Mouse (Mus musculus) left cerebral cortex, adult 8-10 months (tissue): Measurements from ENCODE around the gene Tet3. TPM values are rescaled to one million over a fixed set of nuclear protein-coding genes. Genes with fewer than 3 reads are reported as not detected.

Experiments used
- DNase-seq, 2 experiments: peaks; one replicate each; pipeline ENCODE4 v3.0.0; 2022; ENCODE audit warnings: low spot score in 2 of 2
- microRNA-seq, 2 experiments: library from miRNA; unstranded; fragments of <30 nt; microRNA quantifications; one replicate each; pipeline ENCODE4 v1.2.0; 2022
- total RNA-seq, 4 experiments: library from RNA; stranded (reverse); gene quantifications; 2 replicates each; pipeline ENCODE4 v1.2.4; 2022

Gene Tet3
- total RNA-seq, 4 experiments from 2014 or later: 54.7 to 62.8 (median 59.4) TPM

DNA sequence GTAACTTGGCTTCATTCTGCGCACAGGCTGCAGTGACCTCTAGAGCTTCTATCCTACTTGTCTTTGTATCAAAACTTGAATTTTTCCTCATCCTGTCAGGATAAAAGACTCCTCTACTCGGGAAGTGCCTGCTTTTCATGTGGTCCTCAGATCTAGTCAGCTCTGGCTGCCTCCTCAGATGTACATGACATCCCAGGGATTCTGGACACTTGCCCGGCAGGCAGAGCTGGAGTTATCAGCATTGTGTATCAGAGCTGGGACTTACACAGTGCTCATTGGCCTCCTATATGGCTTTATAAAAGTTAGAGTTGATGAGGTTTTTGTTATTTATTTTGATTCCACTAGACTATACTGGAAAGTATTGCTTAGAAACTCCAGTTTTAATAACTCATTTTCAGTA is 117.5 kb downstream of the Tet3 start:
- DNase-seq: no peak

- no peak for DNase-seq
Measured at GRCm38 (mm10) chr6:83327591-83328190, 131.2 kb downstream of the Tet3 start.

DNA sequence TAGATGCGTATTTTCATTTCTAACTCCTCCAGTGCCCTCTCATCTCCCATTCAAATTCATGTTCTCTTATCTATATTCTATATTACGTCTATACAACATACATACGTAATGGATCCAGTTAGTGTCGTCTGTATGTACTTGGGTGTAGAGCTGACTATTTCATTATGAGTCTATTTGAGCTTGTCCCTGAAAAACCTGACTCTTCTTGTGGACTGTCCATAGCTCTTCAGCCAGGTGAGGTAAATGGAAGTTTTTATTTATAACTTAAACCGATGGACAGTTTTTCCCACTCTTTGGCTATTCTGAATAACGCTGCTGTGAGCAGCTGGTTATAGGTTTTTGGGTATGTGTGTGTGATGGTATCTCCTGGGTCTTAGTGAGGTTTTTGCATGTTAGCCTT is 132.1 kb downstream of the Tet3 start:
- no peak for DNase-seq

- DNase-seq: no peak
Measured at GRCm38 (mm10) chr6:83326394-83326736, 132.5 kb downstream of the Tet3 start.

- DNase-seq: peak; percentile 86 to 93
Measured at GRCm38 (mm10) chr6:83325525-83326393, 133.1 kb downstream of the Tet3 start, which contains the start of the genes Mthfd2 and Mob1a. Gene Mthfd2, minus strand, starts transcription at chr6:83325908. Gene Mob1a, plus strand, starts transcription at chr6:83326016.

- DNase-seq: no peak
Measured at GRCm38 (mm10) chr6:83323652-83324419, 135.0 kb downstream of the Tet3 start.

DNA sequence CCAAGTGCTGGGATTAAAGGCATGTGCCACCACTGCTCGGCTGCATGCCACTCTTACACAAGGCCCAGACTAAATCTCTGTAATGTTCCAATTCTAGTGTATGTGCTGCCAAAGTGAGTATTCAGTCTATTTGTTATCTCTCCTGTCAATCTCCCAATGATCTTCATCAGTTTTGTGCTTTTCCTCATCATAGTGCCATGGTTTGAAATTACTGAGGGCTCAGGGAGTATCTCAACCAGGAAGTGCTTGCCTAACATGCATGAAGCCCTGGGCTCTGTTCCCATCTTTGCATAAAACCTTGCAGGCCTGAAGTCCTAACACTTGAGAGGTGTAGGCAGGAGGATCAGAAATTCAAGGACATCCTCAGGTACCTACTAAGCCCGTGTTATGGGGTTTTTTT is 136.1 kb downstream of the Tet3 start:
- no peak for DNase-seq

DNA sequence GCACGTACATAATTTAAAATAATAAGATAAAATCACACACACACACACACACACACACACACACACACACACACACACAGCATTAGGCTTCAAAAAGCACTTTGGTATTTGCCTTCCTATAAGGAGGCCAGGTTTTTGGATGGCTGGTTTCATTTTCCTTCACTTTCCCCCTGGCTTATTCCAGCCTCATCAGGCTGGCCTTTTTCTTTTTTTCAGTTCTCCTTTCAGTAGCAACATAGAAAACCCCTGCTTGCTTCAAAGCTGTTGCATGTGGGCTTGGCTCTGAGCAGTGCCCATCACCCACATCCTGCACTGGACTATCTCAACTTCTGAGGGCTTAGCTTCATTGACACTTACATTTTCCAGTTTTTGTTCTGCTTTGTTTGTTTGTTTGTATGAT is 137.0 kb downstream of the Tet3 start:
- DNase-seq: no peak

- DNase-seq: peak; percentile 76 to 92
Measured at GRCm38 (mm10) chr6:83317108-83317741, 141.7 kb downstream of the Tet3 start.

DNA sequence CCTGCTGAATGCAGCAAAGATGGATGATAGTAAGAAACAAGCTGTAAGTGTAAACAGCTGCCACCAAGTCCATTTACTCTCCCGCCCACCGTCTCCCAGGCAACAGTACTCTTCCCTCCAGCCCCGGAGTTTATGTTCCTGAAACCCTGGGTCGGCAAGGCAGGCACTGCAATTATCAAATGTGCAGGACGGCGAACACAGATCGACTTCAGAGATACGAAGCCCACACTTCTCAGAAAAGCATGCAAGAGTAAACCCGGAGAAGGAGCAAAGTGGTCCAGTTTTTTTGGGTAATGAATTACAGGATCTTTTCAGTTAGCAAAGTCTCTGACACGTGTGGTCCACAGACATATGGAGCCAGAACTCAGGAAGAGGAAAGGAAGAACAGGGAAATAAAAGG is 142.9 kb downstream of the Tet3 start:
- DNase-seq: no peak

- DNase-seq: no peak
Measured at GRCm38 (mm10) chr6:83315293-83315692, 143.6 kb downstream of the Tet3 start.

- no peak for DNase-seq
Measured at GRCm38 (mm10) chr6:83312514-83312913, 146.4 kb downstream of the Tet3 start.

Small RNAs within 50 kb of the gene (microRNA-seq; reads per million reads assigned to microRNA genes)
- gene Mir6374: 0 reads per million in 2 experiments

Other genes starting within 250 kb of the Tet3 start
- 1 to 10 TPM in 1 of 4 experiments, under 1 TPM in 3; 0.44 to 2.0 (median 0.79) TPM for gene Slc4a5, start 239.3 kb downstream of the Tet3 start, total RNA-seq
- 1 to 10 TPM; 5.3 to 8.7 (median 7.0) TPM for gene Mthfd2, start 133.2 kb downstream of the Tet3 start, total RNA-seq
- gene Mob1a, start 133.1 kb downstream of the Tet3 start, total RNA-seq: 10 to 100 TPM; 16.8 to 22.9 (median 17.5) TPM
- gene Bola3, start 109.9 kb downstream of the Tet3 start, total RNA-seq: 10 to 100 TPM; 34.5 to 61.7 (median 53.5) TPM
- 10 to 100 TPM; 23.9 to 35.7 (median 30.9) TPM for gene Dguok, start 47.9 kb upstream of the Tet3 start, total RNA-seq
- not detected for gene Actg2, start 77.2 kb upstream of the Tet3 start, total RNA-seq
- 10 to 100 TPM; 32.9 to 39.3 (median 37.3) TPM for gene Stambp, start 113.6 kb upstream of the Tet3 start, total RNA-seq
- not detected for gene Clec4f, start 197.1 kb upstream of the Tet3 start, total RNA-seq
- gene Cd207, start 218.8 kb upstream of the Tet3 start, total RNA-seq: under 1 TPM in 1 of 4 experiments, not detected in 3; 0.21 TPM